Mouse (Mus musculus) left cerebral cortex, adult 11 months (tissue): ENCODE measurements around the gene Rab39.

Experiments
- DNase-seq: peaks from one replicate; pipeline ENCODE4 v3.0.0; 2022; ENCODE audit warnings: low spot score

Rab39 gene

GRCm38 (mm10) chr9:53705992-53706696 lies at the start of gene Rab39:
Gene Rab39 (minus strand): TSS chr9:53706232.
- peak; percentile 71 for DNase-seq

GRCm38 (mm10) chr9:53754801-53755200 lies 48.8 kb upstream of the Rab39 start:
- DNase-seq: no peak

GRCm38 (mm10) chr9:53750899-53751298 lies 44.9 kb upstream of the Rab39 start:
- no peak for DNase-seq

GRCm38 (mm10) chr9:53750411-53750810 lies 44.4 kb upstream of the Rab39 start:
- no peak for DNase-seq

GRCm38 (mm10) chr9:53740829-53741404 lies 34.9 kb upstream of the Rab39 start:
- DNase-seq: no peak

- peak; percentile 11 for DNase-seq
Observed at GRCm38 (mm10) chr9:53705491-53705991, 491 bp downstream of the Rab39 start.

- no peak for DNase-seq
Observed at GRCm38 (mm10) chr9:53702991-53703390, 3.0 kb downstream of the Rab39 start.

- no peak for DNase-seq
Observed at GRCm38 (mm10) chr9:53700496-53700895, 5.5 kb downstream of the Rab39 start.

GRCm38 (mm10) chr9:53695846-53696245 lies 10.2 kb downstream of the Rab39 start:
- DNase-seq: no peak

GRCm38 (mm10) chr9:53693718-53694117 lies 12.3 kb downstream of the Rab39 start:
- no peak for DNase-seq

- no peak for DNase-seq
Observed at GRCm38 (mm10) chr9:53691745-53692670, 14.0 kb downstream of the Rab39 start.

GRCm38 (mm10) chr9:53680851-53681250 lies 25.2 kb downstream of the Rab39 start:
- no peak for DNase-seq

- DNase-seq: no peak
Observed at GRCm38 (mm10) chr9:53676921-53677320, 29.1 kb downstream of the Rab39 start.

GRCm38 (mm10) chr9:53673571-53673970 lies 32.5 kb downstream of the Rab39 start:
- peak; percentile 61 for DNase-seq

GRCm38 (mm10) chr9:53669680-53670219 lies 36.3 kb downstream of the Rab39 start, which contains the start of gene Cul5:
Gene Cul5 (minus strand): TSS chr9:53670014.
- DNase-seq: no peak

GRCm38 (mm10) chr9:53667020-53667669 lies 38.9 kb downstream of the Rab39 start:
- DNase-seq: peak; percentile 87

- DNase-seq: no peak
Observed at GRCm38 (mm10) chr9:53666665-53667019, 39.4 kb downstream of the Rab39 start.

- DNase-seq: no peak
Observed at GRCm38 (mm10) chr9:53665428-53665827, 40.6 kb downstream of the Rab39 start.

GRCm38 (mm10) chr9:53664819-53665218 lies 41.2 kb downstream of the Rab39 start:
- no peak for DNase-seq

- DNase-seq: no peak
Observed at GRCm38 (mm10) chr9:53634796-53635195, 71.2 kb downstream of the Rab39 start.
